Mouse (Mus musculus): ENCODE measurements around the gene Zdhhc14. TPM values are rescaled to one million over a fixed set of nuclear protein-coding genes. Genes with fewer than 3 reads are reported as not detected.
A peak's percentile ranks its signal among the peaks of the same experiment; 100 is the strongest.

Zdhhc14 gene
- polyA plus RNA-seq, 1 experiment = 5.7 TPM

DNA sequence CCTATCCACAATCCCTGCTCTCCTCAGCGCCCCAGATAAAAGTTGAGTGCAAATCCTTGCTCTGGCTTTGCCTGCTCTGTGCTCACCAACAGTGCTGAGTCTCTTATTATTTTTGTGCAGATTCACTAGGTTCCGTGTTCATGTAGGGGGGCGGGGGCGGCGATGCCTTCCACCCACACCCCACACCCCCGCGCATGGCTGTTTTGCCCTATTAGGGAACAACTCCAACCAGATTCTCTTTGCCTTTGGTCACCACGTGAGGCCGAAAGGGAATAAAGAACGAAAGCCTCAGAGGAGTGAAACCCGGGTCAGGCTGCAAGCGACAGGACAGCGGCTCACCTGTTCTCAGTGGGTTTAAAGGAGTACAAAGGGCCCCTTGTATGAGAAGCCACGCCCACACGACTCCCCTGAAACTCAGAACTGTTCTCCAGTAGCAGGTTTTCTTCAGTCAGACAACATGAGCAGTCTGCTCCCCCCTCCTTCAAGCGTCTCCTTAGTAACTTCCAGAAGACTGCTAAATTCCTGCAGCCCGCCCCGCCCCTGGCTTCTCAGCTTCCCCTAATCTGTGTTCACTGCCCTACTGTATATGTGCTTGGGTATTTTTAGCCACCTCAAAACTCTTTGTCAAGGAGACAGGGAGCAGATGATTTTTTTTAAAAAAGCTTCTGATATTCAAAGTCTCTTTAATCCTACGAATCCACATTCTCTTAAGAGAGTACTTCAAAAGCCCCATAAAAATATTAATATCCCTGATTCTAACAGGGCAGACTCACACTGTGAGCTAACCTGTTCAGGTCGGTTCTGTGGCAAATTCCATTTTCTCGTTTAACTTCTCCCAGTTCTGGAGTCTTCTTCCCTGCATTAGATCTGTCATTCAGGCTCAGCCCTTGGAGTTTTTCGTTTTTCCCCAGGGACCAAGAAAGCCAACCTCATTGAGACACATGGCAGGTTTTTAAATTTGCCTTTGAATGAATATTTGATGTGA lies 278.2 kb downstream of the Zdhhc14 start:
- H3K4me3 ChIP-seq (ENCODE audit: extremely low read depth, insufficient read depth, insufficient read length) = peak overlapping the region; percentile 39; the same call in 1 of the 2 replicates
- DNase-seq (ENCODE audit: low read depth in 1 of 2, low spot score in 2 of 2) = no peak
- H3K27me3 ChIP-seq (ENCODE audit: control insufficient read depth, insufficient read depth, low read length) = peaks cover 2% of the 10 kb centered on the region; the same call in 1 of the 2 replicates
- H3K4me1 ChIP-seq (ENCODE audit: control insufficient read depth, insufficient read depth, insufficient read length) = peaks cover 4% of the 10 kb centered on the region; the same call in 1 of the 2 replicates
- H3K27ac ChIP-seq (ENCODE audit: insufficient read depth, low read length) = no peak overlapping the region
- TF ChIP-seq POLR2A (IDR thresholded peaks at IDR 0.05; ENCODE audit: low read depth, low read length) (no peak), CTCF (IDR thresholded peaks at IDR 0.05; ENCODE audit: extremely low read depth, insufficient read depth, insufficient read length, insufficient replicate concordance) (no peak)
- WGBS = 12% methylated on average over 22 of the region's 22 CpGs
- no peaks in the 10 kb centered on the region for H3K36me3 ChIP-seq (ENCODE audit: control insufficient read depth, insufficient read depth, low read length)

DNA sequence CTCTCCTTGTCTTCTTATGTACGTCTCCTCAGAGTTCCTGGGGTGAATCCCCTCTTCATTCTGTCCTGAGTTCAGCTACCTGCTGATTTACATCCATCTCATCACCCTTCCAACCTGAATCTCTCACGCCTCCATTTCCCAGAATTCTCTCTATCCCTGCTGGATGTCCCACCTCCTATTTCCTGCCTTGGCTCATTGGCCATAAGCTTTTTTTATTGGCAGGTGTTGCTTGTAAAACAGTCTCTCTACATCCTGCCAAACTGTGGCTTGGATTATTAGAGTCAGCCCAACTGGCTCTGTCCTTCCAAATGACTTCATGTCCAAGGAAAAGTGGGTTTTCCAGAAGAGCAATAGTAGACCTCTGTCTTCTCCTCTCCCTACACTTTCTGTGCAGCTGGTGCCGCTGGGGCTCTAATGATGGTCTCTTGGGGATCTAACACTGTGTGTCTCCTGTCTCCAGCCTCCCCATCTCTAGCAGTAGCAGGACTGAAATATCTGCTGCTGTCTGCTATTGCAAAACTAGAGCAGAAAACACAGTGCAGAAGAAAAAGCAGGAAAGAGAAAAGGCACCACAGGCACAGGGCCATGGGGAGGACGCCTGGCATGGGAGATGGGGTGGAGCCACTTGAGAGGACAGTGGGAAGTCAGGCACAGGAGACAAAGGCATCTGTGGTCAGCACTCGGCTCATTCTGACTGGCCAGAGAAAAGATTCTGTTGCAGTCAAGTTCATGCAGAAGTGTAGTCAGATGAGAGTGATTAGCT lies 288.0 kb downstream of the Zdhhc14 start:
- H3K27me3 ChIP-seq (ENCODE audit: control insufficient read depth, insufficient read depth, low read length) = no peaks in the 10 kb centered on the region
- DNase-seq (ENCODE audit: low read depth in 1 of 2, low spot score in 2 of 2) = no peak
- no peak overlapping the region for H3K27ac ChIP-seq (ENCODE audit: insufficient read depth, low read length)
- H3K4me3 ChIP-seq (ENCODE audit: extremely low read depth, insufficient read depth, insufficient read length) = no peak overlapping the region
- no peak for TF ChIP-seq CTCF (IDR thresholded peaks at IDR 0.05; ENCODE audit: extremely low read depth, insufficient read depth, insufficient read length, insufficient replicate concordance)
- TF ChIP-seq POLR2A (IDR thresholded peaks at IDR 0.05; ENCODE audit: low read depth, low read length) = no peak
- H3K4me1 ChIP-seq (ENCODE audit: control insufficient read depth, insufficient read depth, insufficient read length) = no peaks in the 10 kb centered on the region
- H3K36me3 ChIP-seq (ENCODE audit: control insufficient read depth, insufficient read depth, low read length) = no peaks in the 10 kb centered on the region
- WGBS = 77% methylated on average over 5 of the region's 5 CpGs

DNA sequence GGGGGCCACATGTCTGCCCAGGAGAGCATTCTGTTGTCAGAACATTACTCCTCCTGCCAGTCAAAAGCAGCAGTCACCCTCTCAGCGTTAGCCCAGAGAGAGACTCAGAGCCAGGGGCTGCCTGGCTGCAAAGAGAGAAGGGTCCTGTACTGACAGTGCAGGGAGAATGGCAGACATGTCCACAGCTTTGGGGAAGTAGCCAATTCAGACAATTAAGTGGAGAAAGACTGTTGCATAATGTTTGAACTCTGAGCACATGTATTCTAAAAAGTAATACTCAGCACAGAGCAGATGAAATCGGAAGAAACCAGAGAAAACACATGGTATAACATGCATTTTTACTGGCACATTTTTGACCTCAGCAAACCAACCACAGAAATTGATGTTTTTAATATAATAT lies 292.9 kb downstream of the Zdhhc14 start:
- Histone ChIP-seq H3K27me3 (ENCODE audit: control insufficient read depth, insufficient read depth, low read length) (no peaks in the 10 kb centered on the region), H3K36me3 (ENCODE audit: control insufficient read depth, insufficient read depth, low read length) (no peaks in the 10 kb centered on the region), H3K27ac (ENCODE audit: insufficient read depth, low read length) (no peak overlapping the region), H3K4me1 (ENCODE audit: control insufficient read depth, insufficient read depth, insufficient read length) (no peaks in the 10 kb centered on the region), H3K4me3 (ENCODE audit: extremely low read depth, insufficient read depth, insufficient read length) (no peak overlapping the region)
- DNase-seq (ENCODE audit: low read depth in 1 of 2, low spot score in 2 of 2) = no peak
- 72% methylated on average over 2 of the region's 2 CpGs for WGBS
- TF ChIP-seq POLR2A (IDR thresholded peaks at IDR 0.05; ENCODE audit: low read depth, low read length) (no peak), CTCF (IDR thresholded peaks at IDR 0.05; ENCODE audit: extremely low read depth, insufficient read depth, insufficient read length, insufficient replicate concordance) (no peak)

DNA sequence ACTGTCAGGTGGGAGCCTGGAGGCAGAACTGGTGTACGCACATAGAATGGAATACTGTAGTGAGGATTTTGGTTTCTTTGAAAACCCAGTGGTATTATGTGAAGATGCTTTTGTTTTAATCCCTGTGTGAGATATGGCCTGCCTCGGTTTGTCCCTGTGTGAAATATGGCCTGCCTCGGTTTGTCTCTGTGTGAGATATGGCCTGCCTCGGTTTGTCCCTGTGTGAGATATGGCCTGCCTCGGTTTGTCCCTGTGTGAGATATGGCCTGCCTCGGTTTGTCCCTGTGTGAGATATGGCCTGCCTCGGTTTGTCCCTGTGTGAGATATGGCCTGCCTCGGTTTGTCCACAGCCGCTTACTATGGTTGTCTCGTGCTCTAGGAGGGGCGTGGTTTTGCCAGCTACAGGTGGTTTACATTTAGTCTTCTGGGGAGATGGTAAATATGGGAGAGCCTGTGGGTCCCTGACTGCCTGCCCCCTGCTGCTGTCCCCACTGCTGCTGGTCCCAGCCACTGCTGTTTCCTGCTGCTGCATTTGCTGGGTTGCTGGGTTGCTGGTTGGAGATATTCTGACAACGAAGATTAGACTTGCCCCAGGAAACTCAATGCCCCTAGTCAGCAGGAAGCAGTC lies 299.9 kb downstream of the Zdhhc14 start:
- Histone ChIP-seq H3K27ac (ENCODE audit: insufficient read depth, low read length) (no peak overlapping the region), H3K4me1 (ENCODE audit: control insufficient read depth, insufficient read depth, insufficient read length) (peaks cover 11% of the 10 kb centered on the region), H3K36me3 (ENCODE audit: control insufficient read depth, insufficient read depth, low read length) (no peaks in the 10 kb centered on the region), H3K27me3 (ENCODE audit: control insufficient read depth, insufficient read depth, low read length) (no peaks in the 10 kb centered on the region), H3K4me3 (ENCODE audit: extremely low read depth, insufficient read depth, insufficient read length) (no peak overlapping the region)
- no peak for TF ChIP-seq POLR2A (IDR thresholded peaks at IDR 0.05; ENCODE audit: low read depth, low read length)
- no peak for TF ChIP-seq CTCF (IDR thresholded peaks at IDR 0.05; ENCODE audit: extremely low read depth, insufficient read depth, insufficient read length, insufficient replicate concordance)
- WGBS = 88% methylated on average over 12 of the region's 12 CpGs
- no peak for DNase-seq (ENCODE audit: low read depth in 1 of 2, low spot score in 2 of 2)

DNA sequence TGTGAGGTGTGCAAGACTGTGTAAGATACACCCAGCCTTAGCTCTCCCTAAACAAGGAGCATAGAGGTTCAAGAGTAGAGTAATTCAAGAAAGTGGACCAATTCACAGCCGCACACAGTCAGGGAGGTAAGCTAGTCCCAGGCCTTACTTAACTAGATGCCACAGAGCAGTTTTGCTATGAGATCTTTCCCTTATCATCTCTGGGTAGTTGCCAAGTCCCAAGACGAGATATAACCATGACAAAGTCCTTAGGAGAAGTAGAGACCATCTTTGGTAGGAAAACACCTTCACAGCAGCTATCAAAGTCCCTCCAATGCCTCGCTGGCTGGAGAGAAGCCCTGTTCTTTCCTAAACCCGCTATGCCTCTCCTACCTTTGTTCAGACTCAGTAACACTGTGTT lies 301.2 kb downstream of the Zdhhc14 start:
- Histone ChIP-seq H3K27ac (ENCODE audit: insufficient read depth, low read length) (no peak overlapping the region), H3K27me3 (ENCODE audit: control insufficient read depth, insufficient read depth, low read length) (no peaks in the 10 kb centered on the region), H3K36me3 (ENCODE audit: control insufficient read depth, insufficient read depth, low read length) (no peaks in the 10 kb centered on the region), H3K4me3 (ENCODE audit: extremely low read depth, insufficient read depth, insufficient read length) (no peak overlapping the region), H3K4me1 (ENCODE audit: control insufficient read depth, insufficient read depth, insufficient read length) (peaks cover 17% of the 10 kb centered on the region)
- TF ChIP-seq POLR2A (IDR thresholded peaks at IDR 0.05; ENCODE audit: low read depth, low read length) (no peak), CTCF (IDR thresholded peaks at IDR 0.05; ENCODE audit: extremely low read depth, insufficient read depth, insufficient read length, insufficient replicate concordance) (no peak)
- WGBS = 86% methylated on average over 4 of the region's 4 CpGs
- DNase-seq (ENCODE audit: low read depth in 1 of 2, low spot score in 2 of 2) = no peak

DNA sequence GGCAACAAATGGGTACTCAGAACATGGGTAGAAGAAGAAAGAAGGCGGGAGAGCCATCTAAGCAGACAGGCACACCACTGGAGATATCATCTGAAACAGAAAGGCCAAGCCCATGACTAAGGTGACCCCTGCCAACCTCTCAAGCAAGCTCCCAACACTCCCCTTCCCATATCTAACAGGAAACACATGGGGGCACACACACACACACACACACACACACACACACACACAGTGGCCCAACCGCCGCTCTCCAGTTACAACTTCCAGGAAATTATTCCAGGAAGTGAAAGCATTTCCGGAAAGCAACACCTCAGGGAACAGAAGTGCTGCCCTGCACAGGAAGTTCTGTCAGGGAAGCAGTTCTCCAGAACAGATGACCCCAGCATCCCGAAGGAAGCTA lies 301.9 kb downstream of the Zdhhc14 start:
- DNase-seq (ENCODE audit: low read depth in 1 of 2, low spot score in 2 of 2) = no peak
- H3K27me3 ChIP-seq (ENCODE audit: control insufficient read depth, insufficient read depth, low read length) = no peaks in the 10 kb centered on the region
- WGBS = 67% methylated on average over 5 of the region's 5 CpGs
- H3K36me3 ChIP-seq (ENCODE audit: control insufficient read depth, insufficient read depth, low read length) = no peaks in the 10 kb centered on the region
- TF ChIP-seq CTCF (IDR thresholded peaks at IDR 0.05; ENCODE audit: extremely low read depth, insufficient read depth, insufficient read length, insufficient replicate concordance) (no peak), POLR2A (IDR thresholded peaks at IDR 0.05; ENCODE audit: low read depth, low read length) (no peak)
- H3K4me1 ChIP-seq (ENCODE audit: control insufficient read depth, insufficient read depth, insufficient read length) = peaks cover 20% of the 10 kb centered on the region
- no peak overlapping the region for H3K4me3 ChIP-seq (ENCODE audit: extremely low read depth, insufficient read depth, insufficient read length)
- no peak overlapping the region for H3K27ac ChIP-seq (ENCODE audit: insufficient read depth, low read length)

All from spleen, adult 2 months (tissue).